Mouse (Mus musculus) stomach, postnatal 0 days (tissue): ENCODE data around the gene Qtrt2.

ENCODE experiments used
- CTCF ChIP-seq: IDR thresholded peaks from 2 replicates; pipeline ENCODE4 v1.5.1; 2016; ENCODE audit warnings: antibody characterized with exemption, low read depth, mild to moderate bottlenecking, moderate library complexity
- EP300 ChIP-seq: optimal IDR thresholded peaks from 2 replicates; pipeline ENCODE3; 2016; ENCODE audit warnings: antibody characterized with exemption

GRCm38 (mm10) chr16:43965781-43966389, 39.3 kb upstream of the Qtrt2 start:
- TF ChIP-seq EP300 (no peak), CTCF (no peak)
